Mouse (Mus musculus): ENCODE results near the gene Man2b2.

Man2b2 gene

GRCm38 (mm10) chr5:36766958-36767703 is 63.3 kb downstream of the Man2b2 start:
- DNase-seq (ENCODE audit: low spot score in 2 of 2), result no peak

- no peak for DNase-seq (ENCODE audit: low spot score in 2 of 2)
These were observed 70.6 kb downstream of the Man2b2 start for GRCm38 (mm10) chr5:36759848-36760247.

DNA sequence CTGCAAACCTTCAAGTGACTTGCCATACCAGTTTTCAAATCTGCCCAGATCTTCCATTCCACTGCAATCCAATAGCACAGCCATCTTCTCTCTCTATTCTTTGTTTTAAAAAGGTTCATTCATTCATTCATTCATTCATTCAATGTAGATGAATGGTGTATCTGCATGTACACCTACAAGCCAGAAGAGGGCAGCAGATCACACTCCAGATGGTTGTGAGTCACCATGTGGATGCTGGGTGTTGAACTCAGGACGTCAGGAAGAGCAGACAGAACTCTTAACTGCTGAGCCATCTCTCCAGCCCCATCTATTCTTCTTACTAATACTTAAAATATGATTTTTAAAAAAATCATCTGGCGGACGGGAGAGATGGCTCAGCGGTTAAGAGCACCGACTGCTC is 73.4 kb downstream of the Man2b2 start:
- no peak for DNase-seq (ENCODE audit: low spot score in 2 of 2)

Data from urinary bladder, adult 18-20 months (tissue).